Mouse (Mus musculus) spleen, adult 2 months (tissue): ENCODE data around the gene Unc5b. TPM values are rescaled to one million over a fixed set of nuclear protein-coding genes. Genes with fewer than 3 reads are reported as not detected.

ENCODE experiments used
- DNase-seq, 2 experiments: peaks; one replicate each; pipeline versions ENCODE4 v3.0.0 to v3.0.0-alpha.2; 2012 to 2021; ENCODE audit warnings: low spot score in 2 of 2, low read depth in 1 of 2
- H3K27ac ChIP-seq: fragments of 200-500 bp; 2 replicates; pipeline ENCODE4 v1.5.1; 2012; ENCODE audit warnings: low read length, inconsistent platforms; ENCODE audit not compliant: insufficient read depth
- H3K27me3 ChIP-seq: fragments of 200-500 bp; 2 replicates; pipeline ENCODE4 v1.6.1; 2012; ENCODE audit warnings: mild to moderate bottlenecking, moderate library complexity, low read length, inconsistent platforms; ENCODE audit not compliant: control insufficient read depth, insufficient read depth
- H3K36me3 ChIP-seq: fragments of 200-500 bp; 2 replicates; pipeline ENCODE4 v1.6.1; 2012; ENCODE audit warnings: mild to moderate bottlenecking, low read length, inconsistent platforms; ENCODE audit not compliant: control insufficient read depth, insufficient read depth
- H3K4me1 ChIP-seq: fragments of 200-500 bp; 2 replicates; pipeline ENCODE4 v1.6.1; 2011; ENCODE audit warnings: inconsistent platforms; ENCODE audit not compliant: control insufficient read depth, insufficient read depth, insufficient read length
- H3K4me3 ChIP-seq: fragments of 200-500 bp; 2 replicates; pipeline ENCODE4 v1.5.1; 2011; ENCODE audit warnings: mild to moderate bottlenecking, inconsistent platforms; ENCODE audit not compliant: insufficient read depth, insufficient read length; ENCODE audit errors: extremely low read depth
- CTCF ChIP-seq: fragments of 200-500 bp; IDR thresholded peaks from 2 replicates; pipeline ENCODE4 v1.5.1; 2011; ENCODE audit warnings: mild to moderate bottlenecking, inconsistent platforms; ENCODE audit not compliant: insufficient read depth, insufficient read length, insufficient replicate concordance; ENCODE audit errors: extremely low read depth
- POLR2A ChIP-seq: fragments of 200-500 bp; IDR thresholded peaks from 2 replicates; pipeline ENCODE4 v1.6.1; 2011; ENCODE audit warnings: low read depth, low read length, inconsistent platforms
- WGBS: fragments of 180-500 bp; shearing (Covaris S2); methylation state at CpG from one replicate; pipeline ENCODE4 v1.1.7; 2018; 5-methylcytosine and 5-hydroxymethylcytosine counted together
- polyA plus RNA-seq: library from polyadenylated mRNA; depleted of rRNA; stranded (reverse); fragments of >200 nt; gene quantifications from 2 replicates; pipeline ENCODE4 v1.2.3, GENCODE M21; 2012

The Unc5b gene
- polyA plus RNA-seq, 1 experiment: 3.8 TPM

- no peaks in the 10 kb centered on the region for H3K36me3 ChIP-seq
- 55% methylated on average over 17 of the region's 17 CpGs for WGBS
- TF ChIP-seq CTCF (no peak), POLR2A (no peak)
- H3K27me3 ChIP-seq: peaks cover 15% of the 10 kb centered on the region
- no peak for DNase-seq
- no peak overlapping the region for H3K27ac ChIP-seq
- no peak overlapping the region for H3K4me3 ChIP-seq
- H3K4me1 ChIP-seq: peaks cover 8% of the 10 kb centered on the region
These were observed 3.3 kb downstream of the Unc5b start for GRCm38 (mm10) chr10:60827901-60828670.

GRCm38 (mm10) chr10:60827266-60827665 lies 4.1 kb downstream of the Unc5b start:
- no peak overlapping the region for H3K27ac ChIP-seq
- H3K4me1 ChIP-seq: peaks cover 8% of the 10 kb centered on the region
- peaks cover 15% of the 10 kb centered on the region for H3K27me3 ChIP-seq
- H3K4me3 ChIP-seq: no peak overlapping the region
- WGBS: 30% methylated on average over 5 of the region's 5 CpGs
- no peaks in the 10 kb centered on the region for H3K36me3 ChIP-seq
- TF ChIP-seq CTCF: no peak
- TF ChIP-seq POLR2A: no peak
- no peak for DNase-seq

GRCm38 (mm10) chr10:60826461-60827237 lies 4.7 kb downstream of the Unc5b start:
- TF ChIP-seq POLR2A: no peak
- no peak for TF ChIP-seq CTCF
- DNase-seq: no peak
- H3K4me1 ChIP-seq: peaks cover 8% of the 10 kb centered on the region
- H3K4me3 ChIP-seq: no peak overlapping the region
- peaks cover 15% of the 10 kb centered on the region for H3K27me3 ChIP-seq
- no peak overlapping the region for H3K27ac ChIP-seq
- no peaks in the 10 kb centered on the region for H3K36me3 ChIP-seq
- 10% methylated on average over 34 of the region's 34 CpGs for WGBS

- no peak overlapping the region for H3K27ac ChIP-seq
- no peak overlapping the region for H3K4me3 ChIP-seq
- no peaks in the 10 kb centered on the region for H3K36me3 ChIP-seq
- TF ChIP-seq POLR2A (no peak), CTCF (no peak)
- H3K27me3 ChIP-seq: peaks cover 9% of the 10 kb centered on the region
- no peak for DNase-seq
- H3K4me1 ChIP-seq: peaks cover 3% of the 10 kb centered on the region; the same call in 1 of the 2 replicates
- WGBS: 77% methylated on average over 6 of the region's 6 CpGs
These were observed 5.4 kb downstream of the Unc5b start for GRCm38 (mm10) chr10:60825955-60826354.

- Histone ChIP-seq H3K27me3 (peaks cover 4% of the 10 kb centered on the region), H3K27ac (no peak overlapping the region), H3K4me1 (no peaks in the 10 kb centered on the region), H3K4me3 (no peak overlapping the region), H3K36me3 (no peaks in the 10 kb centered on the region)
- WGBS: 40% methylated on average over 8 of the region's 8 CpGs
- TF ChIP-seq POLR2A: no peak
- no peak for TF ChIP-seq CTCF
- no peak for DNase-seq
These were observed 7.6 kb downstream of the Unc5b start for GRCm38 (mm10) chr10:60823744-60824143.

- 88% methylated on average over 17 of the region's 17 CpGs for WGBS
- no peaks in the 10 kb centered on the region for H3K36me3 ChIP-seq
- no peak overlapping the region for H3K4me3 ChIP-seq
- no peak for TF ChIP-seq POLR2A
- no peak for TF ChIP-seq CTCF
- DNase-seq: no peak
- no peaks in the 10 kb centered on the region for H3K4me1 ChIP-seq
- H3K27me3 ChIP-seq: peaks cover 2% of the 10 kb centered on the region
- H3K27ac ChIP-seq: no peak overlapping the region
These were observed 8.5 kb downstream of the Unc5b start for GRCm38 (mm10) chr10:60822641-60823425.
